Mouse (Mus musculus) cortical plate, adult 2 months (tissue): ENCODE results near the gene Kif1b.

Experiments
- CTCF ChIP-seq: fragments of 200-500 bp; IDR thresholded peaks from 2 replicates; pipeline ENCODE4 v1.5.1; 2011; ENCODE audit warnings: mild to moderate bottlenecking, control low read depth, low read length; ENCODE audit not compliant: insufficient read depth; ENCODE audit errors: extremely low read depth
- POLR2A ChIP-seq: fragments of 200-500 bp; IDR thresholded peaks from 2 replicates; pipeline ENCODE4 v1.6.1; 2011; ENCODE audit warnings: mild to moderate bottlenecking, low read length, control low read depth; ENCODE audit not compliant: insufficient read depth; ENCODE audit errors: extremely low read depth

DNA sequence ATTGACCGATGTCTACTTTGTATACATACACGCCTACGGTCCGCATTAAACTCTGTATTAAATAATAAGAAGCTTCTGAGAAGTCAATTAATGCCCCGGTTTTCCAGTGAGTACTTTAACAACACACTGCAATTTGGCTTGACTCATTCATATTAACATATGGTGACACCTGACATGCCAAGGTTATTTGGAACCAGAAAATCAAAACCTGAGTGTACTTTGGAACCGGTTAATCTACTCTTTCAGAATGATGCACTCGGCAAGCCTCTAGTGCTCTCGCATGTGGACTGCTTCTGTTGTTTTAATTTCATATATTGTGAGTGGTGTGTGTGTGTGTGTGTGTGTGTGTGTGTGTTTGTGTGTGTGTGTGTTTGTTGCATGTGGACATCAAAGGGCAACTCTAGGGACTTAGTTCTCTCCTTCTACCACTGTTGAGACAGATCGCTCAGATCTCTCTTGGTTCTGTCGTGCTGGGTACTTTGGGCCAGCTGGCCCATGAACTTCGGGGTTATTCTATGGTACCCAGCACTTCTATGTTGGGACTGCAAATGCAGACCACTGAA, 6.9 kb upstream of the Kif1b start:
- no peak for TF ChIP-seq POLR2A
- no peak for TF ChIP-seq CTCF
